Mouse (Mus musculus): Measurements from ENCODE around the gene Cyp24a1. TPM values are rescaled to one million over a fixed set of nuclear protein-coding genes. Genes with fewer than 3 reads are reported as not detected.

Gene Cyp24a1
- total RNA-seq (2014; rRNA removed), result not detected in 2 replicates
- not detected in 2 replicates for polyA plus RNA-seq (2012; rRNA removed)

DNA sequence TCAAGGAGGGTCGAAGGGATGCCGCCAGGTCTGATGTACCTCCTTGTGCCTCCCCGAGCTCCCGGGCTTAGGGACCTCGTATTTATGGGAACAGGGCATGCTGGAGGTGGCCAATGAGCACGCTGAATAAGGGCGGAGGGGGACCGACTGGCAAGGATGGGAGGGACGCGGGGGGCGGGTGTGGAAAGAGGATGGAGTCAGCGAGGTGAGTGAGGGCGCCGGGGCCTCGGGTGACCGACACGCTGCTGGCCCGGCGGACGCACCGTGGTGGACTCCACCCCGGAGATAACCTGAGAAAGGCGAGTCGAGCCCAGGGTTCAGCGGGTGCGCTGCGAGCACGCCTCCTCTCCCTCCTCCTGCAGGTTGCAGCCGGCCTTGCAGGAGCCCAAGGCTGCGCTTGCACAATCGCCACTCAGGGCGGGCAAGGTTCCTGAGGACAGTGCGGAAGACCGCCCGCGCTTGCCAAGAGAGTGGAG lies at the start of gene Cyp24a1:
Gene Cyp24a1 (minus strand): TSS at position 55 of the 476 bp plus-strand sequence.
- Histone ChIP-seq H3K4me3 (ENCODE audit: insufficient read depth, low read depth, low read length) (no peak within 1 kb of the TSS), H3K4me1 (ENCODE audit: control insufficient read depth, insufficient read depth, low read length) (no peaks in the 10 kb centered on the region; the same call in 1 of the 2 replicates), H3K79me2 (ENCODE audit: control insufficient read depth, insufficient read depth, low read length) (no peaks in the 10 kb centered on the region), H3K9ac (ENCODE audit: low read depth, low read length) (no peak within 1 kb of the TSS), H3K27ac (replicated peaks; ENCODE audit: insufficient read depth, low read depth, low read length) (no peak within 1 kb of the TSS), H3K27me3 (ENCODE audit: control insufficient read depth, insufficient read depth, low read length) (peaks cover 20% of the 10 kb centered on the region; the same call in 1 of the 2 replicates), H3K36me3 (ENCODE audit: control insufficient read depth, insufficient read depth, low read length) (no peaks in the 10 kb centered on the region)
- 1% methylated on average over 36 of the region's 36 CpGs for WGBS
- DNase-seq (ENCODE audit: extremely low read depth, low read depth, low spot score), result peak; percentile 67
- TF ChIP-seq POLR2A (IDR thresholded peaks at IDR 0.05; ENCODE audit: extremely low read depth, insufficient read depth, low read length), result no peak
- peak; percentile 73 for TF ChIP-seq CTCF (IDR thresholded peaks at IDR 0.05; ENCODE audit: low read depth, low read length)

GRCm38 (mm10) chr2:170545745-170546144 lies 48.8 kb upstream of the Cyp24a1 start:
- no peaks in the 10 kb centered on the region for H3K4me1 ChIP-seq (ENCODE audit: control insufficient read depth, insufficient read depth, low read length)
- TF ChIP-seq CTCF (IDR thresholded peaks at IDR 0.05; ENCODE audit: low read depth, low read length) (no peak), POLR2A (IDR thresholded peaks at IDR 0.05; ENCODE audit: extremely low read depth, insufficient read depth, low read length) (no peak)
- no peak overlapping the region for H3K4me3 ChIP-seq (ENCODE audit: insufficient read depth, low read depth, low read length)
- 76% methylated on average over 4 of the region's 4 CpGs for WGBS
- H3K9ac ChIP-seq (ENCODE audit: low read depth, low read length), result no peak overlapping the region
- no peaks in the 10 kb centered on the region for H3K27me3 ChIP-seq (ENCODE audit: control insufficient read depth, insufficient read depth, low read length)
- no peak overlapping the region for H3K27ac ChIP-seq (replicated peaks; ENCODE audit: insufficient read depth, low read depth, low read length)
- H3K36me3 ChIP-seq (ENCODE audit: control insufficient read depth, insufficient read depth, low read length), result no peaks in the 10 kb centered on the region
- H3K79me2 ChIP-seq (ENCODE audit: control insufficient read depth, insufficient read depth, low read length), result no peaks in the 10 kb centered on the region
- no peak for DNase-seq (ENCODE audit: extremely low read depth, low read depth, low spot score)

DNA sequence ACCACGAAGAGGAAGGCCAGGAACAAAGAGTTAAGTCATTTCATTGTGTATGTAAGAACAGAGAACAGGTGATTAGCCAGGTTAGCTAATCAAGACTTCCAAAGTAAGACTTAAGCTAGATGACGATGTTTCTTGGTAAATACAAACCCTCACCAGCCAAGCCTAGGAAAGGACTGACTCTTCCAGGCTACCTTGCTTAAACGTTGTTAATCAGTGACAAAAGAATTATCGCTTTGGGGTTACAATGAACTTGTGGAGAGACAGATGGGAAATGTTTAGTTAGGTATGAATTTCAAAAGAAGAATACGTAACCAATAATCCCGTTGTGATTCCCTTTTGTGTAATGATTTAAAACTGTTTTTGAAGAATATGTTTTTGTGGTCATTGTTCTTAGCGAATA lies 48.0 kb upstream of the Cyp24a1 start:
- Histone ChIP-seq H3K27ac (replicated peaks; ENCODE audit: insufficient read depth, low read depth, low read length) (no peak overlapping the region), H3K36me3 (ENCODE audit: control insufficient read depth, insufficient read depth, low read length) (no peaks in the 10 kb centered on the region), H3K9ac (ENCODE audit: low read depth, low read length) (no peak overlapping the region), H3K79me2 (ENCODE audit: control insufficient read depth, insufficient read depth, low read length) (no peaks in the 10 kb centered on the region), H3K4me1 (ENCODE audit: control insufficient read depth, insufficient read depth, low read length) (no peaks in the 10 kb centered on the region), H3K4me3 (ENCODE audit: insufficient read depth, low read depth, low read length) (no peak overlapping the region), H3K27me3 (ENCODE audit: control insufficient read depth, insufficient read depth, low read length) (no peaks in the 10 kb centered on the region)
- 77% methylated on average over 7 of the region's 7 CpGs for WGBS
- no peak for DNase-seq (ENCODE audit: extremely low read depth, low read depth, low spot score)
- no peak for TF ChIP-seq POLR2A (IDR thresholded peaks at IDR 0.05; ENCODE audit: extremely low read depth, insufficient read depth, low read length)
- no peak for TF ChIP-seq CTCF (IDR thresholded peaks at IDR 0.05; ENCODE audit: low read depth, low read length)

DNA sequence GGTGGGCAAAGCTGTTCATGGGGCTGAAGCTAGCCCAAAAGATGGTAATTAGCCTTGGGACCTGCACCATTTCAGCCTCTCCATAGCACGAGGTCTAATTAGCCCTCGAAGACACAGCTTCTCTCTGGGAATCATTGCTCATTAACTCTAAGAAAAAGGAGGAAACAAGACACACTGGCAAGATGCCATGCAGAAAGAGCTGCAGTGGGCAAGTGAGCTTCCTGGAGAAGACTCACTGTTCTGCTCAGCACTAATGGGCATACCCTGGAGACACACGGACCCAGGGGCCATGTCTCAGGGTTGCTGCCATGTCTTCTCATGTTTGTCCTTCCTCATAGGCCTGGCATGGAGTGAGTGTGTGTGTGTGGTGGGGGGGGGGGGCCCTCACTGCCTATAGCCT lies 47.2 kb upstream of the Cyp24a1 start:
- no peaks in the 10 kb centered on the region for H3K4me1 ChIP-seq (ENCODE audit: control insufficient read depth, insufficient read depth, low read length)
- H3K4me3 ChIP-seq (ENCODE audit: insufficient read depth, low read depth, low read length), result no peak overlapping the region
- DNase-seq (ENCODE audit: extremely low read depth, low read depth, low spot score), result no peak
- H3K9ac ChIP-seq (ENCODE audit: low read depth, low read length), result no peak overlapping the region
- H3K27ac ChIP-seq (replicated peaks; ENCODE audit: insufficient read depth, low read depth, low read length), result no peak overlapping the region
- 67% methylated on average over 3 of the region's 3 CpGs for WGBS
- H3K36me3 ChIP-seq (ENCODE audit: control insufficient read depth, insufficient read depth, low read length), result no peaks in the 10 kb centered on the region
- no peaks in the 10 kb centered on the region for H3K79me2 ChIP-seq (ENCODE audit: control insufficient read depth, insufficient read depth, low read length)
- no peak for TF ChIP-seq POLR2A (IDR thresholded peaks at IDR 0.05; ENCODE audit: extremely low read depth, insufficient read depth, low read length)
- no peak for TF ChIP-seq CTCF (IDR thresholded peaks at IDR 0.05; ENCODE audit: low read depth, low read length)
- no peaks in the 10 kb centered on the region for H3K27me3 ChIP-seq (ENCODE audit: control insufficient read depth, insufficient read depth, low read length)

DNA sequence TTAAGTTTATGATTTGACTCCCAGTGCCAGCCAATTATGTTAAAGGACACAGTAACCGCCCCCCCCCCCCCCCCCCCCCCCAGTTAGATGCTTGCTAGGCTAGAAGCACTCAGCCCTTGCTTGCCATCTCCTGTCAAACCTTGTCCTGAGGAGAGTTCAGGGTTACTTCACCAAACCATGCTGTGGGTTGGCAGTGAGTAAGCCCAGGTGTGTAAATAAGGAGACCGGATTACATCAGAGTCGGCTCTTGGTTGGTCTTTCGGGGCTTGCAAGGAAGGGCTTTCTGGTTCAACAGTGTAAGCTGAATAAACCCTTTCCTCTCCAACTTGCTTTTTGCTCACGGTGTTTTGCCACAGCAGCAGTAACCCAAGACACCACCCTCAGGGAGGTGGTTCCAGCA lies 46.7 kb upstream of the Cyp24a1 start:
- Histone ChIP-seq H3K9ac (ENCODE audit: low read depth, low read length) (no peak overlapping the region), H3K27me3 (ENCODE audit: control insufficient read depth, insufficient read depth, low read length) (no peaks in the 10 kb centered on the region), H3K79me2 (ENCODE audit: control insufficient read depth, insufficient read depth, low read length) (no peaks in the 10 kb centered on the region), H3K27ac (replicated peaks; ENCODE audit: insufficient read depth, low read depth, low read length) (no peak overlapping the region), H3K4me1 (ENCODE audit: control insufficient read depth, insufficient read depth, low read length) (no peaks in the 10 kb centered on the region), H3K36me3 (ENCODE audit: control insufficient read depth, insufficient read depth, low read length) (no peaks in the 10 kb centered on the region), H3K4me3 (ENCODE audit: insufficient read depth, low read depth, low read length) (no peak overlapping the region)
- 43% methylated on average over 5 of the region's 5 CpGs for WGBS
- TF ChIP-seq CTCF (IDR thresholded peaks at IDR 0.05; ENCODE audit: low read depth, low read length) (no peak), POLR2A (IDR thresholded peaks at IDR 0.05; ENCODE audit: extremely low read depth, insufficient read depth, low read length) (no peak)
- DNase-seq (ENCODE audit: extremely low read depth, low read depth, low spot score), result no peak

DNA sequence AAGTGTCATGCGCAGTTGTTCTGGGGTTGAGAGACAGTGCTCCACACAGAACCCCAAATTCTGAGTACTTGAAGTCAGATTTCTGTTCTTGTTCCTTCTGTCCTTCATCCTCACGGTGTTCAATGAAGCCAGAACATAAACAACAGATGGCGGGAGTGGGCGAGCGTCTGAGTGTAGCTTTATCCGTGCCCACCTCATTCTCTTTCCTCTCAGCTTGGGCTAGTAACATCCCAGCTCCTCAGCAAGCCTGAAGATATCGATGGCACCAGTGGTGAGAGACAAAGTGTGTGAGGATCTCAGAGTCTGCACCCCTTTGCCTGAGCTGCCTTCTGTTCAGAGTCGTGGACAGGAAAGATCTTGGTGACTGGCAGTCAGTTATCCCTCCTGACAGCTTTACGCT lies 42.3 kb upstream of the Cyp24a1 start:
- 88% methylated on average over 9 of the region's 9 CpGs for WGBS
- no peak for DNase-seq (ENCODE audit: extremely low read depth, low read depth, low spot score)
- Histone ChIP-seq H3K79me2 (ENCODE audit: control insufficient read depth, insufficient read depth, low read length) (no peaks in the 10 kb centered on the region), H3K36me3 (ENCODE audit: control insufficient read depth, insufficient read depth, low read length) (no peaks in the 10 kb centered on the region), H3K9ac (ENCODE audit: low read depth, low read length) (no peak overlapping the region), H3K4me3 (ENCODE audit: insufficient read depth, low read depth, low read length) (no peak overlapping the region), H3K27ac (replicated peaks; ENCODE audit: insufficient read depth, low read depth, low read length) (no peak overlapping the region), H3K4me1 (ENCODE audit: control insufficient read depth, insufficient read depth, low read length) (no peaks in the 10 kb centered on the region), H3K27me3 (ENCODE audit: control insufficient read depth, insufficient read depth, low read length) (no peaks in the 10 kb centered on the region)
- TF ChIP-seq CTCF (IDR thresholded peaks at IDR 0.05; ENCODE audit: low read depth, low read length) (no peak), POLR2A (IDR thresholded peaks at IDR 0.05; ENCODE audit: extremely low read depth, insufficient read depth, low read length) (no peak)
